Mouse (Mus musculus): ENCODE measurements around the gene Cox7a2l. TPM values are rescaled to one million over a fixed set of nuclear protein-coding genes. Genes with fewer than 3 reads are reported as not detected.
A peak's percentile ranks its signal among the peaks of the same experiment; 100 is the strongest.

Gene Cox7a2l
- 174 and 182 TPM in 2 replicates for polyA plus RNA-seq (2014; fragmentation: Nextera tagmentation; extraction: Ambion mirVana)

DNA sequence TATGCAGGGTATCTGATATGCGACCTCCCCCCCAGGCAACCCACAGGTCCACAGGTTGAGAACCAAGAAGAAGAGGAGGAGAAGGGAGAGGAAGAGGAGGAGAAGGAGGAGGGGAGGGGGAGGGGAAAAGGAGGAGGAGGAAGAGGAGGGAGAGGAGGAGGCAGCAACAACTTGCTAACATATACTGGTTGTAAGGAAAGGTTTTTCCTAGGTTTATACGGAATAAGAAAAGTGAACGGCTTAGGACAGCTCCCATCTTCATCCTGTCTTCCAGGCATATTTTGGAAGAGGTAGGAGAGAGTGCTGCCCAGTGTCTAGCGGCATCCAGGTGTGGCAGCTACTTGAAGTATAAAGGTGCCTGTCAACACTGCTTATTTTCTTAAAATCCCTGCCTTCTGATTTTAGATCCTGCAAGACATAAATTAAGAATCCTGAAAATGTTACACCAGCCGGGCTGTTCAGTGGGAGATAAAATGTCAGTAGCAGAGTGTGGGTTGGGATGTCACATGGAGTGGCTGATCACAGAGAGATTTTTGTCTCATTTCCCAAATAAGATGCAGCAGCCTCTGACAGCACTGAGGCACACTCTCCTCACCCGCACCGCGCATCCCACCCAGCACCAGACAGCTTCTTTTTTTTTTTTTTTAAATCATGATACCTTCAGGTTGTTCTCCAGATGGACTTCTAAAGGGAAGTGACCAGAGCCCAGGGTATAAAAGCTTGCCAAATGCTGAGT, at the start of gene Cox7a2l:
TSS of gene Cox7a2l (minus strand) at position 51 of the 736 bp plus-strand sequence.
- H3K9me3 ChIP-seq (ENCODE audit: control insufficient read depth, low read length): no peaks in the 10 kb centered on the region
- 93% methylated on average over 8 of the region's 8 CpGs for WGBS
- no peaks in the 10 kb centered on the region for H3K36me3 ChIP-seq (ENCODE audit: control insufficient read depth, insufficient read depth, low read length)
- H3K27me3 ChIP-seq (ENCODE audit: control insufficient read depth, insufficient read depth, low read length): no peaks in the 10 kb centered on the region
- H3K4me3 ChIP-seq (ENCODE audit: low read depth, low read length): no peak within 1 kb of the TSS
- H3K9ac ChIP-seq (ENCODE audit: low read length): no peak within 1 kb of the TSS
- no peak for DNase-seq (ENCODE audit: low spot score, missing footprints)
- no peak within 1 kb of the TSS for H3K27ac ChIP-seq (ENCODE audit: low read depth, low read length)
- peaks cover 8% of the 10 kb centered on the region for H3K4me1 ChIP-seq (ENCODE audit: control insufficient read depth, insufficient read depth, low read length)
- H3K4me2 ChIP-seq: no peak within 1 kb of the TSS
- no peak for ATAC-seq (ENCODE audit: low FRiP score)

DNA sequence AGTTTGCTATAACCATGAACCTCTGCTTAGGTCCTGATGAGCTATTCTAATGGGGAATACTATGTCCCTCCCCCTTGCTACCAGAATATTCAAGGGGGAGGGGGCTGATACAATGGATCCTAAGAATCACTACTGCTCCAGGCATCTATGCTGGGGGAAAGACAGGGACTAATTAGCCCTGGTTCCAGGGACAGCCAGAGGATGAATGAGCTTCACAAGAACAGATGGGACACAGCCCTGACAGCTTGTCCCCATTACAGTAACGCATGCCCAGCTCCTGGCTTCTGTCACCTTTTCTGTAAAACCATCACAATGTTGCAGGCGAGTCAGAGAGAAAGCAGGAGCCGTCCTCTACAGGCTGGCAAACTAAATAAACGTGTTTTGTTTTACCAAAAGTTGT, 48.4 kb upstream of the Cox7a2l start:
- ATAC-seq (ENCODE audit: low FRiP score) (peak; percentile 20; the same call in 1 of the 2 replicates), DNase-seq (ENCODE audit: low spot score, missing footprints) (no peak)
- no peak overlapping the region for H3K4me2 ChIP-seq
- H3K4me1 ChIP-seq (ENCODE audit: control insufficient read depth, insufficient read depth, low read length): no peaks in the 10 kb centered on the region; the same call in 1 of the 2 replicates
- no peaks in the 10 kb centered on the region for H3K27me3 ChIP-seq (ENCODE audit: control insufficient read depth, insufficient read depth, low read length)
- no peaks in the 10 kb centered on the region for H3K9me3 ChIP-seq (ENCODE audit: control insufficient read depth, low read length)
- whole genome bisulfite sequencing: 80% methylated on average over 4 of the region's 4 CpGs
- H3K9ac ChIP-seq (ENCODE audit: low read length): no peak overlapping the region
- H3K4me3 ChIP-seq (ENCODE audit: low read depth, low read length): no peak overlapping the region
- H3K36me3 ChIP-seq (ENCODE audit: control insufficient read depth, insufficient read depth, low read length): no peaks in the 10 kb centered on the region
- no peak overlapping the region for H3K27ac ChIP-seq (ENCODE audit: low read depth, low read length)

DNA sequence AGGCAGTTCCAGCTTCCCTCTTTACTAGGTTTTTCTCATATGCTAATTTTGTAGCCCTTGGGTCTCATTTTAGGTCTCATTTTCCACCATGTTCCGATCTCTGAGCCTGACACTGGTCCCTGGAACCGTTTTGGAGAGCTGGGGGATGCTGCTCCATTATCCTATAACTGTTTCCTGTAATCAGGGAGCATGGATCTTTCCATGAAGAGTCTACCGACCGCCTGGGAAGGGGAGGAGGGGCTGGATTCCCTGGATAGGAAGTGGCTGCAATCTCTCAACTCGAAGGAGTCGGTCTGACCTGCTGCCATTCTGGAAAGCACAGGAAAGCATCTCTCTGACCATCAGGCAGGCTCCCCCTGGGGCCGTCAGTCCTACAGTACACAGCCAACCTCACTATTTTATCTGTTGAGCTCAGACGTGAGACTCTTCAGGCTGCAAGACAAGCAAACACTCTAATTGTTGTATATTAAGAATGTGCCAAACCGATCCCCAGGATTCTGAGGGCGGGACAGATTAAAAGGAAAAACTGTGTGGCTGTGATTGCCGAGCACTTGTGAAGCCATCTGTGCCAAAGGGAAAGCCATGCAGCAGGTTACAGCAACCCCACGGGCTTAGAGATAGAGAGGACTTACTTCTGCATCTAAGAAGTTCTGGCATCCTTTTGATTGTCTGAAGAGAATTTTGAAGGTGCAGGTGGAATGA, 47.1 kb upstream of the Cox7a2l start:
- ATAC-seq (ENCODE audit: low FRiP score) (no peak), DNase-seq (ENCODE audit: low spot score, missing footprints) (peak; percentile 84)
- H3K4me1 ChIP-seq (ENCODE audit: control insufficient read depth, insufficient read depth, low read length): no peaks in the 10 kb centered on the region; the same call in 1 of the 2 replicates
- no peaks in the 10 kb centered on the region for H3K27me3 ChIP-seq (ENCODE audit: control insufficient read depth, insufficient read depth, low read length)
- no peak overlapping the region for H3K4me2 ChIP-seq
- H3K27ac ChIP-seq (ENCODE audit: low read depth, low read length): no peak overlapping the region
- WGBS: 73% methylated on average over 12 of the region's 12 CpGs
- H3K4me3 ChIP-seq (ENCODE audit: low read depth, low read length): no peak overlapping the region
- no peaks in the 10 kb centered on the region for H3K36me3 ChIP-seq (ENCODE audit: control insufficient read depth, insufficient read depth, low read length)
- H3K9me3 ChIP-seq (ENCODE audit: control insufficient read depth, low read length): no peaks in the 10 kb centered on the region
- H3K9ac ChIP-seq (ENCODE audit: low read length): no peak overlapping the region

DNA sequence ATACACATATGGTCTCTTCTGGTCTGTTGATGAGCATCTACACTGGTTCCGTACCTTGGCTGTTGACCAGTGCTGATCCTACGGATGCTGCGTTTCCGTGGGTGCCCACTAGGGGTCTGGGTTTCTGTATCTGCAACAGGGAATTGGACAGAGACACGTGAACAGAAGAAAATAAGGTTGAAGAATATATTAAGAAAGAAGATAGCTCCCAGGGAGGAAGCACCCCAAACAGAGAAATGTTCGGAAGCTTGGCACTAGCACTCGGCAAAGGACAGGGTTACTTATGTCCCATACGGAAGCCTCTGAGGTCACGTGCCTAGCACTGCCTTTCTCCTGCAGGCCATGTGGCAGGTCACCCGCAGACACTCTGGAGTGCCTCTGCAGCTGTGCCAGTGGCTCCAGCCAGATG, 46.6 kb upstream of the Cox7a2l start:
- peak; percentile 58 for ATAC-seq (ENCODE audit: low FRiP score)
- no peak overlapping the region for H3K27ac ChIP-seq (ENCODE audit: low read depth, low read length)

DNA sequence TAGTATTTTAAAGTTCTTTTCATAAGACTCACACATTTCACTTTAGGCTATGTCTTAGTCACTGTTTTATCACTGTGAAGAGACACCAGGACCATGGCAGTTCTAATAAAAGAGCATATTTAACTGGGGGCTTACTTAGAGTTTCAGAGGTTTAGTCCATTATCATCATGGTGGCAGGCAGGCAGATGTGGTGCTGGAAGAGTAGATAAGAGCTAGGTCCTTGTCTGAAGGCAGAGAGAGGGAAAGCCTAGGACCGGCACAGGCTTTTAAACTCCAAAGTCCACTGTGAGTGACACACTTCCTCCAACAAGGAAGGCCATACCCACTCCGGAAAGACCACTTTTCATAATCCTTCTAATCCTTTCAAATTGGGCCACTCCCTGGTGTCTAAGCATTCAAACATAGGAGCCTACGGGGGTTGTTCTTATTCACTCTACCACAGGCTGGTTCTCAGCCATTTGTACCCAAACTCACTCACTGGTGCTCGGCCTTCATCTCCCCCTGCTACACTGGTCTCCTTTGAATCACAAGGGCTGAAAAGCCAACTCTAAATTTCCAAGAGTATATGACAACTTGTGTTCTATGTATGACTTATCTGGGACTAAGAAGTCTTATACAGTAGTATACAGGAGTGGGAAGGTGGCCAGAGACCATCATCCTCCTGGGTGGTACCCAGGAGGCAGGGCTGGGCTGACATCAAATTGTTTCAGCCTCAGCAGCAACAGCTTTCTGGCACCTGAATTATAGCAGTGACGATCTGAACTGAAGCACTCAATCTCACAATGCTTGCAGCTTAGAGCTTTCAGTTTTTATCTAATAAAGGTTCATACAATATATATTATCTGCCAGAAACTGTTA, 45.3 kb upstream of the Cox7a2l start:
- no peak for DNase-seq (ENCODE audit: low spot score, missing footprints)

More for the DNA sequence above, 46.6 kb upstream of the Cox7a2l start:
- H3K36me3 ChIP-seq (ENCODE audit: control insufficient read depth, insufficient read depth, low read length): no peaks in the 10 kb centered on the region
- no peak overlapping the region for H3K4me3 ChIP-seq (ENCODE audit: low read depth, low read length)
- H3K9me3 ChIP-seq (ENCODE audit: control insufficient read depth, low read length): no peaks in the 10 kb centered on the region
- no peaks in the 10 kb centered on the region; the same call in 1 of the 2 replicates for H3K4me1 ChIP-seq (ENCODE audit: control insufficient read depth, insufficient read depth, low read length)
- no peak overlapping the region for H3K4me2 ChIP-seq
- WGBS: 44% methylated on average over 10 of the region's 10 CpGs
- H3K27me3 ChIP-seq (ENCODE audit: control insufficient read depth, insufficient read depth, low read length): no peaks in the 10 kb centered on the region
- DNase-seq (ENCODE audit: low spot score, missing footprints): peak; percentile 94
- H3K9ac ChIP-seq (ENCODE audit: low read length): no peak overlapping the region

DNA sequence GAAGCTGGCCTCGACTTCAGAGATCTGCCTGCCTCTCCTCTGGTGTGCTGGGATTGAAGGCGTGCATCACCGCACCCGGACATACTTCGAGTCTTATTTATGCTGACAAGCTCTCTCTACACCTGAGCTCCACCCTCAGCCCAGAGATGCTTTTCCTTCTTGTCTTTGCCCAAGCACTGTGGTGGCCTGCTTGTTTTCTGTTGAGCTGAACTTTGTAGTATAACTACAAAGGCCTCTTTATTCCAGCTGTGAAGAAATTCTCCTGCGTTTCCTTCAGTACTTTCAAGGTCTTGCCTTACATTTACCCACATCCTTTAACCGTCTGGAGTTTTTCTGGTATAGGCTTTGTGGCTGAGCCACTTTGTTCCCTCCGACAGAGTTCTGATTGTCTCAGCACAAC, 42.0 kb upstream of the Cox7a2l start:
- no peak for ATAC-seq (ENCODE audit: low FRiP score)
- H3K4me1 ChIP-seq (ENCODE audit: control insufficient read depth, insufficient read depth, low read length): no peaks in the 10 kb centered on the region; the same call in 1 of the 2 replicates
- no peak overlapping the region for H3K27ac ChIP-seq (ENCODE audit: low read depth, low read length)
- H3K9ac ChIP-seq (ENCODE audit: low read length): no peak overlapping the region
- no peaks in the 10 kb centered on the region for H3K36me3 ChIP-seq (ENCODE audit: control insufficient read depth, insufficient read depth, low read length)
- 62% methylated on average over 8 of the region's 8 CpGs for WGBS
- H3K27me3 ChIP-seq (ENCODE audit: control insufficient read depth, insufficient read depth, low read length): no peaks in the 10 kb centered on the region
- DNase-seq (ENCODE audit: low spot score, missing footprints): no peak
- no peak overlapping the region for H3K4me2 ChIP-seq
- no peaks in the 10 kb centered on the region for H3K9me3 ChIP-seq (ENCODE audit: control insufficient read depth, low read length)
- no peak overlapping the region for H3K4me3 ChIP-seq (ENCODE audit: low read depth, low read length)

More for the DNA sequence above, 45.3 kb upstream of the Cox7a2l start:
- Histone ChIP-seq H3K4me3 (ENCODE audit: low read depth, low read length) (no peak overlapping the region), H3K9me3 (ENCODE audit: control insufficient read depth, low read length) (no peaks in the 10 kb centered on the region), H3K27ac (ENCODE audit: low read depth, low read length) (no peak overlapping the region), H3K9ac (ENCODE audit: low read length) (no peak overlapping the region), H3K4me2 (no peak overlapping the region), H3K36me3 (ENCODE audit: control insufficient read depth, insufficient read depth, low read length) (no peaks in the 10 kb centered on the region), H3K27me3 (ENCODE audit: control insufficient read depth, insufficient read depth, low read length) (no peaks in the 10 kb centered on the region), H3K4me1 (ENCODE audit: control insufficient read depth, insufficient read depth, low read length) (no peaks in the 10 kb centered on the region; the same call in 1 of the 2 replicates)
- 92% methylated on average over 5 of the region's 5 CpGs for WGBS
- no peak for ATAC-seq (ENCODE audit: low FRiP score)

DNA sequence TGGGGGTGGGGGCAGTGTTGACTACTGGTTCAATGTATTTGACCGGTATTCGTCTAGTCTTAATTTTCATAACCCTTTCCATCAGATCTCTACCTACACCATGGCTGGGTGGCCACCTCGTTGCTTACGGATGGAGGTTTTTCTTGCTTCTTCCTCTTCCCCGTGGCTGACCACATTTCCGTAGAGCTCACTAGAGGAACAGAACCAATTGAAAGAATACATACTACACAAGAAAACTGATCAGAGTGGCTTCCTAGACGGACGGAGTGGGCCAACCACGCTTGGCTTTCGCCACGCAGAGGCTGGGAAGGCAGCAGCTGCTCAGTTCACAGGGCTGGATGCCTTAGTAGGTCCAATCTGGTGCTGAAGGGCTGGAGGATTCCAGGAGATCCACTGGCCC, 38.7 kb upstream of the Cox7a2l start:
- no peaks in the 10 kb centered on the region for H3K9me3 ChIP-seq (ENCODE audit: control insufficient read depth, low read length)
- no peaks in the 10 kb centered on the region for H3K36me3 ChIP-seq (ENCODE audit: control insufficient read depth, insufficient read depth, low read length)
- no peak overlapping the region for H3K9ac ChIP-seq (ENCODE audit: low read length)
- H3K4me1 ChIP-seq (ENCODE audit: control insufficient read depth, insufficient read depth, low read length): no peaks in the 10 kb centered on the region; the same call in 1 of the 2 replicates
- H3K27me3 ChIP-seq (ENCODE audit: control insufficient read depth, insufficient read depth, low read length): no peaks in the 10 kb centered on the region
- H3K4me3 ChIP-seq (ENCODE audit: low read depth, low read length): no peak overlapping the region
- H3K27ac ChIP-seq (ENCODE audit: low read depth, low read length): no peak overlapping the region
- WGBS: 97% methylated on average over 11 of the region's 11 CpGs
- no peak for DNase-seq (ENCODE audit: low spot score, missing footprints)
- H3K4me2 ChIP-seq: no peak overlapping the region
- ATAC-seq (ENCODE audit: low FRiP score): no peak

DNA sequence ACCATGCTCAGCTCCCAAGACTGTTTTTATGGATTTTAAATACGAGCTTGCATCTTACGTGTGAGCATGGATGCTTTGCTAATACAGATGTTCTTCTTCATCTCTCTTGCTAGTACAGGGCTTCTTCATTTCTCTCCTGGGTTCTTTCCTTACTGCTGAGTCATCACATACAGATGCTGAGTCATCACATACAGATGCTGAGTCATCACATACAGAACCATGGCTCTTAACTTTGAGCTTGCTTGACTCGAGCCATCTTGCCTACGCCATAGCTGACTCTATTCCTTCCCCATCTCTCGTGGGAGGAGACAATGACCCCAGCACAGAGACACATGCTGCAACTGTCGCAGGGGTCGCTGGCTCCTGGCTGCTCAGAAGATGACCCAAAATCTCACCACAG, 37.9 kb upstream of the Cox7a2l start:
- DNase-seq (ENCODE audit: low spot score, missing footprints) (no peak), ATAC-seq (ENCODE audit: low FRiP score) (no peak)
- Histone ChIP-seq H3K36me3 (ENCODE audit: control insufficient read depth, insufficient read depth, low read length) (no peaks in the 10 kb centered on the region), H3K4me2 (no peak overlapping the region), H3K4me1 (ENCODE audit: control insufficient read depth, insufficient read depth, low read length) (no peaks in the 10 kb centered on the region; the same call in 1 of the 2 replicates), H3K4me3 (ENCODE audit: low read depth, low read length) (no peak overlapping the region), H3K9ac (ENCODE audit: low read length) (no peak overlapping the region), H3K27me3 (ENCODE audit: control insufficient read depth, insufficient read depth, low read length) (no peaks in the 10 kb centered on the region), H3K9me3 (ENCODE audit: control insufficient read depth, low read length) (no peaks in the 10 kb centered on the region), H3K27ac (ENCODE audit: low read depth, low read length) (no peak overlapping the region)
- WGBS: 90% methylated on average over 7 of the region's 7 CpGs
